Mouse (Mus musculus) limb, embryonic 11.5 days (tissue): ENCODE measurements around the gene Trim33. TPM values are rescaled to one million over a fixed set of nuclear protein-coding genes. Genes with fewer than 3 reads are reported as not detected.
A peak's percentile ranks its signal among the peaks of the same experiment; 100 is the strongest.

ENCODE experiments used
- ATAC-seq: fragments of 200-750 bp; cut with Nextera tagmentation; 2 replicates; pipeline ENCODE4 v1.8.0; 2017; ENCODE audit warnings: low read depth; ENCODE audit not compliant: insufficient number of reproducible peaks, low FRiP score, low TSS enrichment
- DNase-seq: peaks from one replicate; pipeline ENCODE4 v3.0.0-alpha.2; 2015; ENCODE audit warnings: low spot score
- H3K27ac ChIP-seq: fragments of 300-500 bp; sonication (generic); replicated peaks from 2 replicates; pipeline ENCODE4 v1.5.1; 2014; ENCODE audit warnings: low read depth, mild to moderate bottlenecking, low read length
- H3K27me3 ChIP-seq: fragments of 300-500 bp; sonication (generic); 2 replicates; pipeline ENCODE4 v1.6.1; 2014; ENCODE audit warnings: mild to moderate bottlenecking, low read length, mixed read lengths; ENCODE audit not compliant: control insufficient read depth, insufficient read depth
- H3K36me3 ChIP-seq: fragments of 300-500 bp; sonication (generic); 2 replicates; pipeline ENCODE4 v1.6.1; 2014; ENCODE audit warnings: mild to moderate bottlenecking, low read length, moderate library complexity, mixed read lengths; ENCODE audit not compliant: control insufficient read depth, insufficient read depth
- H3K4me1 ChIP-seq: fragments of 300-500 bp; sonication (generic); 2 replicates; pipeline ENCODE4 v1.6.1; 2014; ENCODE audit warnings: low read length, mixed read lengths; ENCODE audit not compliant: control insufficient read depth, insufficient read depth
- H3K4me2 ChIP-seq: fragments of 300-500 bp; sonication (generic); 2 replicates; pipeline ENCODE4 v1.6.1; 2014; ENCODE audit warnings: low read depth, mild to moderate bottlenecking, moderate library complexity; ENCODE audit not compliant: severe bottlenecking
- H3K4me3 ChIP-seq: fragments of 300-500 bp; sonication (generic); 2 replicates; pipeline ENCODE4 v1.5.1; 2014; ENCODE audit warnings: low read depth, low read length
- H3K9ac ChIP-seq: fragments of 300-500 bp; sonication (generic); 2 replicates; pipeline ENCODE4 v1.6.1; 2014; ENCODE audit warnings: mild to moderate bottlenecking, low read length
- H3K9me3 ChIP-seq: fragments of 300-500 bp; sonication (generic); 2 replicates; pipeline ENCODE4 v1.6.1; 2016; ENCODE audit warnings: low read length; ENCODE audit not compliant: control insufficient read depth
- WGBS: fragments of 180-500 bp; shearing (Covaris S2); extraction: QIAGEN DNeasy Blood & Tissue Kit; methylation state at CpG from one replicate; pipeline ENCODE4 v1.1.7; 2014; 5-methylcytosine and 5-hydroxymethylcytosine counted together
- polyA plus RNA-seq: library from polyadenylated mRNA; unstranded; fragments of >200 nt; fragmentation: Nextera tagmentation; extraction: Ambion mirVana; gene quantifications from 2 replicates; pipeline ENCODE4 v1.2.1, GENCODE M21; 2014

The Trim33 gene
- polyA plus RNA-seq, result 27.5 and 33.7 TPM in 2 replicates

- Histone ChIP-seq H3K4me2 (peak within 1 kb of the TSS; percentile 80), H3K4me1 (peaks cover 11% of the 10 kb centered on the region; the same call in 1 of the 2 replicates), H3K27ac (peak within 1 kb of the TSS; percentile 93), H3K9ac (peak within 1 kb of the TSS; percentile 92), H3K27me3 (no peaks in the 10 kb centered on the region), H3K4me3 (peak within 1 kb of the TSS; percentile 99), H3K36me3 (no peaks in the 10 kb centered on the region), H3K9me3 (no peaks in the 10 kb centered on the region)
- ATAC-seq, result peak; percentile 84
- DNase-seq, result peak; percentile 94
- WGBS, result under 1% methylated on average over 96 of the region's 136 CpGs
Observed at GRCm38 (mm10) chr3:103279182-103280149, at the start of gene Trim33. Trim33 (plus strand) TSS chr3:103279293.

- no peaks in the 10 kb centered on the region for H3K36me3 ChIP-seq
- no peaks in the 10 kb centered on the region for H3K27me3 ChIP-seq
- no peaks in the 10 kb centered on the region for H3K4me1 ChIP-seq
- 83% methylated on average over 4 of the region's 4 CpGs for WGBS
- ATAC-seq (no peak), DNase-seq (no peak)
- no peak overlapping the region for H3K4me3 ChIP-seq
- no peaks in the 10 kb centered on the region for H3K9me3 ChIP-seq
- H3K4me2 ChIP-seq, result no peak overlapping the region
- no peak overlapping the region for H3K9ac ChIP-seq
- H3K27ac ChIP-seq, result no peak overlapping the region
Observed at GRCm38 (mm10) chr3:103232398-103232797, 46.7 kb upstream of the Trim33 start.

DNA sequence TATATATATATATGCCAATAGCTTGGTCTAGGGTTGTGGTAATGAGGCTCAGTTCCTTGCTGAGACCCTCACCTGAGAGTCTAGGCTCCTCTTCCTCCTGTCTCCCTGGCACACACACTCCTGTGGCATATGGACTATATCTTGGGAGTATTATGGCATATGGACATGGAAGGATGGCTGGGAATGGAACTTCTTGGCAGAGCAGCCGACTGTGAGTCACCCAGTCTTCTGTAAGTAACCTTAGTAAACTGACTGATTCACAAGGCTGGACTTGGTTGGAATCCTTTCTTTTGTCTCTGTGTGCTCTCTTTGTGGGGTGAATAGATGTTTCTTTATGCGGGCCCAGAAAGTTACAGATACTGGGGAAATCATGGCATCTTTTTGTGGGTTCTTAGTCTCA lies 37.6 kb upstream of the Trim33 start:
- no peaks in the 10 kb centered on the region for H3K36me3 ChIP-seq
- DNase-seq (no peak), ATAC-seq (no peak)
- no peaks in the 10 kb centered on the region for H3K4me1 ChIP-seq
- no peaks in the 10 kb centered on the region for H3K27me3 ChIP-seq
- 99% methylated on average over 2 of the region's 2 CpGs for WGBS
- H3K27ac ChIP-seq, result no peak overlapping the region
- H3K4me3 ChIP-seq, result no peak overlapping the region
- no peaks in the 10 kb centered on the region for H3K9me3 ChIP-seq
- no peak overlapping the region for H3K4me2 ChIP-seq
- H3K9ac ChIP-seq, result no peak overlapping the region

DNA sequence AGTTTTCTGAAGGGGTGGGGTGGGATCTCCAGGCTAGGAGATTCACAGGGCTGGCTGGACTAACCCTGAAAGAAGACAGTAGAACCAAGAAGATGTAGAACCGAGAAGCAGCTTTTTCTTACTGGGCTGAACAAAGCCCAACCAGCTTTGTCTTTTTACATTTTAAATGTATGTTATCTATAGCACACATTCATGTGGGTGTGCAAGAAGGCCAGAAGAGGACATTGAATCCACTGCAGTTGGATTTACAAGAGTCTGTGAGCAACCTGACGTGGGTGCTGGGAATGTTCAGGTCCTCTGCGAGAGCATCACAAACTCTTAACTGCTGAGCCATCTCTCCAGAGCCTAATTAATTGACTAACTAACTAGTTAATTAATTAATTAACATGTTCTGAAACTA lies 36.9 kb upstream of the Trim33 start:
- Histone ChIP-seq H3K27ac (no peak overlapping the region), H3K9ac (no peak overlapping the region), H3K4me1 (no peaks in the 10 kb centered on the region), H3K36me3 (no peaks in the 10 kb centered on the region), H3K9me3 (no peaks in the 10 kb centered on the region), H3K4me2 (no peak overlapping the region), H3K27me3 (no peaks in the 10 kb centered on the region), H3K4me3 (no peak overlapping the region)
- no peak for ATAC-seq
- no peak for DNase-seq
- WGBS, result 93% methylated on average over 3 of the region's 3 CpGs

DNA sequence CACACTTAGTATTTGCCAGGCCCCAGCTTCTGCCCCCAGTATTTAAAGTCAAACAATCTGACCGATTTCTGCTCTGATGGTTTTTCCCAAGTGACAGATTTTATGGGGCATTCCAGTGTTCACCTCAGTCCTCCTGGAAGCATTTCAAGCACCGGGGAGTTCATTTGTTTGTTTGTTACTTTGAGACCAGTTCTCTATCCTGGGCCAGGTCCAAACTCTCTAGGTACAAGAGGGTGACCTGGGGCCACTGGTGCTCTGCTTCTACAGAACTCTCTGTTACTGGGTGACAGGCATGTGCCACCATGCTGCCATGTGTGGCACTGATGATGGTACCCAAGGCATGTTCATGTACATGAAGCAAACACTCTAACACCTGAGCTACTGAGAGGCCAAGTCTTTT lies 35.6 kb upstream of the Trim33 start:
- Histone ChIP-seq H3K36me3 (no peaks in the 10 kb centered on the region), H3K4me1 (no peaks in the 10 kb centered on the region), H3K27ac (no peak overlapping the region), H3K9ac (no peak overlapping the region), H3K4me2 (no peak overlapping the region), H3K9me3 (no peaks in the 10 kb centered on the region), H3K4me3 (no peak overlapping the region), H3K27me3 (no peaks in the 10 kb centered on the region)
- WGBS, result 59% methylated on average over 2 of the region's 2 CpGs
- DNase-seq (no peak), ATAC-seq (no peak)

DNA sequence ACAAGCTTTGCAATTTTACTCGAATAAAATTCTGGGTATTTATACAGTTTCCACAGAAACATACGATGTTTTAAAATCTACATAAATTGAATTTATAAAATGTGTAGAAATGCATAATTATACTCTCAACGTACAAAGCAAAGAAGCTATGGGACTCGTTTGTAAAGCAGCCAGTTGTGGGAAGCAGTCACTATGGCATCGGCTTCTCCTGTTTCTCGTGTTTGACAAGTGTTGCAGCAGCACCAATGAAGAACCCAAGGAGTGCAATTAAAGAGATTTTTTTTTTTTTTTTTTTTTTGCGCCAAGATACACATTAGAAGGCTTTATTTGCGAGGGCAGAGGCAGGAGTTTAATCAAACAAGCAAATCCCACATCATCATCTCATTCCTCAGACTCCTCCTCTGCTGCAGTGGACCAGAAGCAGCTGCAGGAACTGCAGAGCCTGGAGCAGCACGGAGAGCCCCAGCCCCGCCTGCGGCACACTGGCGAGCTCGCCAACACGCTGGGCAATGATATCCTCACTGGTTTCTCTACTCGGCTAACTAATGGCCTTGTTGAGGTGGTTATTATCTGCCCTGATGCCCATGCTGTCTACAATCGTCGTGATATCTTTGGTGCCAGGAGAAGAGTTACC lies 32.3 kb upstream of the Trim33 start:
- H3K4me3 ChIP-seq, result no peak overlapping the region
- no peaks in the 10 kb centered on the region for H3K27me3 ChIP-seq
- WGBS, result 85% methylated on average over 17 of the region's 17 CpGs
- H3K9me3 ChIP-seq, result no peaks in the 10 kb centered on the region
- ATAC-seq (no peak), DNase-seq (no peak)
- no peaks in the 10 kb centered on the region for H3K4me1 ChIP-seq
- H3K4me2 ChIP-seq, result no peak overlapping the region
- no peak overlapping the region for H3K9ac ChIP-seq
- no peak overlapping the region for H3K27ac ChIP-seq
- H3K36me3 ChIP-seq, result no peaks in the 10 kb centered on the region

DNA sequence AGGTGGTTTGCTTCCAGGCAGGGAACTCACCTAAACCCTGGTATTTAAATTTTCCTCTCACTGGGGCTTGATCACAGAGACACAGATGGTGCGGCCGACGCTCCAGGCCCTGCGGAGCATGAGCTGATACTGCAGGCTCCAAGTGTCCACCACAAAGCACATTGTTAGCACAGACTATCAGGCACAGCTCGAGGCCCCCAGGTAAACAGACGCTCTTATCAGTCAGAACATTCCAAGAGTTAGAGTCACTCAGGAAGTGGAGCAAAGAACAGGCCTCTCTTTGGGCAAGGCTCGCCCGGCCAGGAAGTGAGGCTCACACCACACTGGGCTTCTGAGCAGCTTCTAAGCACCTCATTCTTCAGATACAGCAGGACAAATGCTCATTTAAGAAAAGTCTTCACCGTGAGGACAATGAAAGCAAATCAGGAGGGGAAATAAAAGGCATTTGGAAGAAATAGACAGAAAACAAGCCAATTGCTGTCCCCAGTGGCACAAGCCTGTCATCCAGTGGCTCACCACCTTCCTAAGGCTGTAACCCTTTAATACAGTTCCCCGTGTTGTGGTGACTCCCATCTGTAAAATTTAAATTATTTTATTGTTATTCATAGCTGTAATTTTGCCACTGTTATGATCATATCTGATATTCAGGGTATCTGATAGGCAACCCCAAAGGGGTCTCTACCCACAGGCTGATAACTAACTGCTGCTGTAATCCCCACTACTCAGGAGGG lies 22.8 kb upstream of the Trim33 start:
- 63% methylated on average over 10 of the region's 10 CpGs for WGBS
- DNase-seq, result no peak
- Histone ChIP-seq H3K27ac (no peak overlapping the region), H3K9me3 (no peaks in the 10 kb centered on the region), H3K4me3 (no peak overlapping the region), H3K27me3 (no peaks in the 10 kb centered on the region), H3K36me3 (no peaks in the 10 kb centered on the region), H3K4me1 (no peaks in the 10 kb centered on the region; the same call in 1 of the 2 replicates), H3K9ac (no peak overlapping the region), H3K4me2 (no peak overlapping the region)
- ATAC-seq, result no peak

GRCm38 (mm10) chr3:103262802-103263417 lies 16.2 kb upstream of the Trim33 start:
- Histone ChIP-seq H3K27ac (no peak overlapping the region), H3K27me3 (no peaks in the 10 kb centered on the region), H3K4me1 (no peaks in the 10 kb centered on the region), H3K9ac (no peak overlapping the region), H3K4me3 (no peak overlapping the region), H3K36me3 (no peaks in the 10 kb centered on the region), H3K4me2 (no peak overlapping the region), H3K9me3 (no peaks in the 10 kb centered on the region)
- 92% methylated on average over 12 of the region's 12 CpGs for WGBS
- DNase-seq, result no peak
- ATAC-seq, result no peak
